Mouse (Mus musculus) left cerebral cortex, postnatal 4 days (tissue): ENCODE measurements around the gene Vps9d1. TPM values are rescaled to one million over a fixed set of nuclear protein-coding genes. Genes with fewer than 3 reads are reported as not detected.
A peak's percentile ranks its signal among the peaks of the same experiment; 100 is the strongest.
"Not testable (repeated sequence)": the region's sequence is repeated elsewhere in the genome, so short reads cannot be mapped to it uniquely, and the experiment has no call there.

Source experiments
- DNase-seq: peaks from one replicate; pipeline ENCODE4 v3.0.0-alpha.2; 2022
- intact Hi-C: fragments of 180-260 bp; cut with DNase I; formaldehyde crosslinking; loops from one replicate; pipeline ENCODE4 v1.15.1; 2025
- total RNA-seq, 2 experiments: library from RNA; stranded (reverse); gene quantifications; 2 replicates each; pipeline ENCODE4 v1.2.3; 2021

The Vps9d1 gene
- 10 to 100 TPM; 69.1 to 74.6 TPM for total RNA-seq

DNA sequence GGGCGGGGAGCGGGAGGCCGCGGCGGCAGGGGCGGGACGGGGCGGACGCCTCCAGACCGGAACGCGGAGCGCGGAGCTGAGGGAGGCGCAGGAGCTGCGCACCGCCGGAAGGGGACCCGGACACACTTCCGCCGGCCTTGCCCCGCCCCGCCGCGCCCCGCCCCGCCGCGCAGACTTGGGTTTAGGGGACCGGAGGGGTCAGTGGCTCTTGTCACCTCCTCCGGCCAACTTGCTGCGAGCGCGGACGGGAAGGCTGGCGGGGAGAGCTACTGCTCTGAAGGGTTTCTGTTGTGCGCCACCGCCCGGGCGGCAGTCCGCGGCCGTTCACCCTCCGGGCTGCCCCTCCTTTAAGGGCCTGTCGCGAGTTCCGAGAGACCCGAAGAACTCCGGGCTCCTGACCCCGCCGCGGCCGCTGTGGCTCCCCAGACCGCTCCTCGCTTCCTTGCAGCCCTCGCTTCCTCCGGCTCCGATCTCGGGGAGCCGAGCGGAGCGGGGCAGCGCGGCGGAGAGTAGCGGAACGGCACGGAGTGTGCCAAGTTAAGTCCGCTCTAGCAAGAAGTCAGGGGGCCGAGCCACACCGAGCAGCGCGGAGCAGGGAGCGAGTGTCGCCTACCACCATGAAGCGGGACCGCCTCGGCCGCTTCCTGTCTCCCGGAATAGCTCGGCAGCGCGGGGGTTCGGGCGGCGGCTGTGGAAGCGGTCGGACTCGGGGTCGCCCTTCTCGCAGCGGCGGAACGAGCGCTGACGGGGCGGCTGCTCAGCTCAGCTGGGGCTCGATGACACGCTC lies at the start of gene Vps9d1, which contains the start of gene Zfp276:
Vps9d1 (minus strand) TSS at position 250 of the 787 bp plus-strand sequence.
Zfp276 (plus strand) TSS at position 97 of the 787 bp plus-strand sequence.
- intact Hi-C loops: no loop called here
- DNase-seq: peak; percentile 86

DNA sequence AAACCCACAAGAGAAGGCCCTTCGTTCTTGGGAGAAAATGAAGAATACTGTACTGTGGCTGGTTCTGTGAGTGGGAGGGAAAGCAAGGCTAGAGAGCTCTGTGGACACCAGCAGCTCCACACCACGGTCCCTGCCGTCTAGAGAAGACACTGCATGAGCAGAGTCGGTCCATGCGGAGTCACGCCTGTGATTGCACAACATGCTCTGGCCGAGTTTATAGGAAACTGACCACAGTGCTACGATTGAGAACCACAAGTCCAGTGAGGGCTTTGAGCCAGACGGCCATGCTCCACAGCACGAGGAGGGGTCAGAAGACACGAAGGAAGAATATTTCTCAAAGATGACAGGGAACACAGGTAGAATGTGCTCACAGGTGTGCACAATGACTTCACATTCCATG lies 44.2 kb upstream of the Vps9d1 start:
- intact Hi-C loops: no loop called here
- DNase-seq: no peak

- intact Hi-C loops: no loop called here
These were observed 38.6 kb upstream of the Vps9d1 start for GRCm38 (mm10) chr8:123292785-123293184.

GRCm38 (mm10) chr8:123292281-123292680 lies 38.1 kb upstream of the Vps9d1 start:
- intact Hi-C loops: no loop called here
- DNase-seq: no peak

More at GRCm38 (mm10) chr8:123292785-123293184, 38.6 kb upstream of the Vps9d1 start:
- no peak for DNase-seq

- intact Hi-C loops: no loop called here
- DNase-seq: no peak
These were observed 37.6 kb upstream of the Vps9d1 start for GRCm38 (mm10) chr8:123291716-123292115.

- no peak for DNase-seq
- intact Hi-C loops: no loop called here
These were observed 36.5 kb upstream of the Vps9d1 start for GRCm38 (mm10) chr8:123290679-123291078.

DNA sequence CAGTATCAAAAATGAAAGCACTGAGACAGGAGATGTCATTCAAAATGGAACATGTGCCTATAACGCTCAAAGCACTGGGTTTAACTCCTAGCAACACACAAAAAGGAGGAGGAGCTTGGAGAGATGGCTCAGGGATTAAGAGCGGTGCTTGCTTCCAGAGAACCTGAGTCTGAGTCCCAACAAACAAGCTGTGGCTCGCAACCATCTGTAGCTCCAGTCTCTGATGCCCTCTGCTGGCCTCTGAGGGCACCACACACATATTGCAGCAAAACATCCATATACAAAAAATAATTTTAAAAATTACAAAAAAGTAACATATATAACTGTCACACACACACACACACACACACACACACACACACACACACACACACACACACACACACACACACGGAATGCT lies 36.0 kb upstream of the Vps9d1 start:
- intact Hi-C loops: no loop called here
- DNase-seq: peak; percentile 21

DNA sequence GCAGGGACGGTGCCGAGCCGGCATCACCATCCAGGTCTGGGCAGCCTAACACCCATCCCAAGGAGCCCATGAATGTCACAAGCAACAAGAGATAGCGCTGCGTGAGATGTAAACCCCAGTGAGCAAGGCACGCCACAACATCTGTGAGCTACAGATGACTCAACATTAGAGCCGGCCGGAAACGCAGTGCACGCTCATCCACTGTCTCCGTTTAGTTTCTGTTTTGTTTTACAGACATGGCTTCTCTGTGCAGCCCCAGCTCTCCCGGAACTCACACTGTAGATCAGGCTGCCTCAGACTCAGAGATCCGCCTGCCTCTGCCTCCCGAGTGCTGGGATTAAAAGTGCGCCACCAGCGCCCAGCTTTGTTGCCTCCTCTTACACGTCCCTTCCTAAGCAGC lies 33.2 kb upstream of the Vps9d1 start:
- DNase-seq: no peak
- intact Hi-C loops: no loop called here

GRCm38 (mm10) chr8:123284493-123284892 lies 30.3 kb upstream of the Vps9d1 start:
- no peak for DNase-seq
- intact Hi-C loops: no loop called here

GRCm38 (mm10) chr8:123283991-123284390 lies 29.8 kb upstream of the Vps9d1 start:
- intact Hi-C loops: no loop called here
- no peak for DNase-seq

DNA sequence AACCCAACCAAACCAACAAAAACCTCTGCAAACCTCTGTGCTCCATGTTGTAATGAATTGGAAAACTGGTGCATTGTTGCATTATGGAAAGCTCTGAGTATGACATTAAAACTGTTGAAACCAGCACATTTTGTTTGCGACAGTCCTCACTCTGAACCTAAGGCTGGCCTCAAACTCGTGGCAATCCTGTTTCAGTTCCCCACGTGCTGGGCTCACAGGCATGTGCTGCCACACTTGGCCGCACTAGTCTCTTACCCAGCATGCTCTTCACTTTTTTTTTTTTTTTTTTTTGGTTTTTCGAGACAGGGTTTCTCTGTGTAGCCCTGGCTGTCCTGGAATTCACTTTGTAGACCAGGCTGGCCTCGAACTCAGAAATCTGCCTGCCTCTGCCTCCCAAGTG lies 28.8 kb upstream of the Vps9d1 start:
- intact Hi-C loops, DNase-seq: not testable (repeated sequence)

- intact Hi-C loops: no loop called here
- no peak for DNase-seq
These were observed 26.4 kb upstream of the Vps9d1 start for GRCm38 (mm10) chr8:123280302-123281094.

GRCm38 (mm10) chr8:123279828-123280227 lies 25.7 kb upstream of the Vps9d1 start:
- intact Hi-C loops: no loop called here
- DNase-seq: no peak

DNA sequence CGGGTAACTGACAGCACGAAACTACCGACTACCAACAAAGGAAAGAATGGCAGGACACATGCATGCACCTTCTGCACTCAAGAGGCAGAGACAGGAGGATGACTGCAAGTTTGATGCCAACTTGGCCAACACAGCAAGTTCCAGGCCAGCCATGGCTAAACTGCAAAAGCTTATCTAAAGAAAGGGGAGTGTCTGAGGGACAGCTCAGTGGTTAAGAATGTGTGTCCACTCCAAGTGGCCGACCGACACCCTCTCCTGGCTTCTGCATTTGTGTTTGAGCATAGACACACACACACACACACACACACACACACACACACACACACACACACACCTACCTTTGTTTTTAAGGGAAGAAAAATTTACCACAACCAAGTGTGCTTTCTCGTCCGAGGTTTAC lies 24.3 kb upstream of the Vps9d1 start:
- intact Hi-C loops: no loop called here
- no peak for DNase-seq

DNA sequence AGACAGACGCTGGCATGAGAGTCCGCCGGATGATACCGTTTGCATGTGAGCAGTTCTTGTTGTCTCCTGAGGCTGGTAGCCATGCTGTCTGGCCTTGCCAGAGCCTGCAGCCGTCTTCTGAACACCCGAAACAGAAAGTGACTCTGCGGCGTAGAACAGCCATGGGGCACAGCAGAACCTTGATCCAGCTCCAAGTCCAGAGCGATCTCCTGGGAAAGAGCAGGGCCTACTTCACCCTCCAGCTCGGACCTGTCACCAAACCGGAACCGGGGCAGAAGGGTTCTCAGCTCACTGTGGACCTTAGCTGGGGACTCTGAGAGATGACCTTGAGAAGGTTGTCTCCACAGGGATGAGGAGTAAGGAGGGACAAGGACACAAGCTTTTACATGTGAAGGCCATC lies 20.9 kb upstream of the Vps9d1 start:
- intact Hi-C loops: no loop called here

GRCm38 (mm10) chr8:123274447-123274846 lies 20.3 kb upstream of the Vps9d1 start:
- intact Hi-C loops: no loop called here
- DNase-seq: no peak

More for the DNA sequence above, 20.9 kb upstream of the Vps9d1 start:
- DNase-seq: no peak

GRCm38 (mm10) chr8:123271901-123272300 lies 17.8 kb upstream of the Vps9d1 start:
- DNase-seq: no peak
- intact Hi-C loops: no loop called here

DNA sequence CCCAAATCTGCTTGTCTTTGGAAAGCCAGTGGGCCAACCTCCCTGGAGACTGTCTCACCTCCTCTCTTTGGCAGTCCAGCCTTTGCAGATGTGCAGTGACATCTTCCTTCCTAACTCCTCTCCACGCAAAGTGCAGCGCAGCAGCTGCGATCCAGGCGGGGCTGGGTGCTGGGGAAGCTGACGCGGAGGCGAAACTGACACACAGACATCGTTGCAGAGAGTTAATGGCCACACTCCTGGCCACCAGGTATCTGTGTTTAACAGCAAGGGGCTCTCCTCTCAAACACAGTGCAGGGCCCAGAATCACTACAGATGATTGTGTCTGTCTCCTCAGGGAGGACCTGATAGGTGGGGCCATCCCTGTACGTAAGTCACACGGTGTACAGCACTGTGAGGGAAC lies 17.0 kb upstream of the Vps9d1 start:
- DNase-seq: no peak
- intact Hi-C loops: no loop called here

DNA sequence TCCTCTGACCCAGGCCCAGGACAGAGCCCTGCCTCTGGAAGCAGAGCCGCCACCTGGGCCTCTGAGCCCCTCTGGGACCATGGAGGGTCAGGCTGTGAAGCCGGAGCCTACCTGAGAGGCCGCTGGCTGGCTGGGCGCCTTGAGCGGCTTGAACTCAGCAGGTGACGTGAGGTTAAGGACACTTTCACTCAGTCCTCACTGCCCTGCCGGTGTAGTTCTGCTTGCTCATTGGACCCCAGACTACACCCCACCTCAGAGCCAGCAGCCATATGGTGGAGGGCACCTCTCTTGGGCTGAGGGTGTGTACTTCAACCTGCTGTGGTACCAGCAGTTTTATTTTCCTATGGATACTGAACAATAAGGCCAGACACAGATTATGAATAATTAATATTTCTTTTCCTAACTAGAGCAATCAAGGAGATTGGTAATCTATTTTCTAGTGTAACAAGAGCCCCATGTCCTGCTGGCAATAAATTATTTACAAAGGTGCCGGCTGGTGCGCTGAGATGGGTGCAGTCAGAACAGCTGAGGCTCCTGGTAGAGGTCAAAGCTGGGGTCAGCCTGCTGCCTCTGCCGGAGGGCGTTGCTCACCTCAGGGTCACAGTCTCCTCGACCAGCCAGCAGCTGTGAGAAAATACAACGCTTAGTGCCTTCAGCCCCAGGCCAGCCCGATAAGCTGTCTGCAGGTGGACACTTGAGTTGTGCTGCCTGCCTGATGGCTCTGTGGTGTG lies 13.9 kb upstream of the Vps9d1 start:
- intact Hi-C loops: no loop called here
- DNase-seq: no peak

DNA sequence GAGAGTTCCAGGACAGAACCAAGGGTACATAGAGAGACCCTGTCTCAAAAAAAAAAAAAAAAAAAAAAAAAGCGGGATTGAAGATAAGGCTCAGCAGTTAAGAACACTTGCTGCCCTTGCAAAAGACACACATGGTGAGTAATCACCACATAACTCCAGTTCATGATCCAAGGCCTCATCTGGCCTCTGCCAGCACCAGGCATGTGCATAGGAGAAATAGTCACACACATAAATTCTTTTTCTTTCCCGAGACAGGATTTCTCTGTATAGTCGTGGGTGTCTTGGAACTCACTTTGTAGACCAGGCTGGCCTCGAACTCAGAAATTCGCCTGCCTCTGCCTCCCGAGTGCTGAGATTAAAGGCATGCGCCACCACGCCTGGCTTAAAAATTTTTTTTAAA lies 3.4 kb upstream of the Vps9d1 start:
- intact Hi-C loops: not testable (repeated sequence)

DNA sequence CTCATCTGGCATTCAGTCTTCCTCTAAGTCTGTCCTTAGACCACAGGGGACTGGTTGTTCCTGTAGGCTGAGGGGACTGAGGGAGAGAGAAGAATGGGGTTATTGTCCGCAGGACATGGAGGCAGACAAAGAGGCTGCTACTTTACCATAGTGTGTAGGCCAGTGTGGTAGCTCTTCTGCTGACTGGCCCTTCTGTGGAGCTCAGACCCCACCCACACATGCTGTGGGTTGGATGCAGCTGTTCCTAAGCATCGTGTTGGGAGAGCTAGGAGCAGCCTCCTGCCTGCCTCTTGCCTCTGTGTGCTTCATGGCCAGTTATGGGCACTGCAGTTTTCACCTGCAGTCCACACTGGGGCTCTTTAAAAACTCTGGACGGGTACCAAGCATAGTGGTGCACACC lies 3.0 kb upstream of the Vps9d1 start:
- intact Hi-C loops: no loop called here
- no peak for DNase-seq

More for the DNA sequence above, 3.4 kb upstream of the Vps9d1 start:
- DNase-seq: not testable (repeated sequence)
